Mouse (Mus musculus) adrenal gland, postnatal 25 days (tissue): ENCODE data around the gene Ncam2. TPM values are rescaled to one million over a fixed set of nuclear protein-coding genes. Genes with fewer than 3 reads are reported as not detected.

Source experiments
- DNase-seq: peaks from one replicate; pipeline ENCODE4 v3.0.0; 2021; ENCODE audit warnings: mixed read lengths
- total RNA-seq: library from RNA; stranded (reverse); gene quantifications from 2 replicates; pipeline ENCODE4 v1.2.3, GENCODE M21; 2021

Gene Ncam2
- total RNA-seq, 1 experiment from 2014 or later = 1.7 TPM

- DNase-seq = no peak
Measured at GRCm38 (mm10) chr16:81651550-81651949, 451.1 kb downstream of the Ncam2 start.

DNA sequence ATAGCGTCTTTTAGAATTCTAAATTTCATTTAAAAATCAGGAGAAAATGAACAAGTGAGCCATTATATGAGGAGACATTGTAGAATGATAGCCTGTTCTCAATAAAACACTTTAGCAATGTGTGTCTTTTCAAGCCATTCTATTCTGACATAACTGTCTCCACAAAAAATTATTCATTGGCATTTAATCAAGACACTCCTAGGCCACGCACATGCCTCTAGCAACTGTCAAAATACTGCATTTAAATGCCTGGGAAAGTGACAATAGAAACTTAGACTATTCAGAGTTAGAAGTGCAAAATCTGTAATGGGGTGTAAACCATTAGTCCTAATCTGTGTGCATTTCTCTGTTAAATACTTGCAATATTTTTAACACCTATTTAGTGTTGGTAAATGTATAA lies 456.1 kb downstream of the Ncam2 start:
- DNase-seq = no peak

DNA sequence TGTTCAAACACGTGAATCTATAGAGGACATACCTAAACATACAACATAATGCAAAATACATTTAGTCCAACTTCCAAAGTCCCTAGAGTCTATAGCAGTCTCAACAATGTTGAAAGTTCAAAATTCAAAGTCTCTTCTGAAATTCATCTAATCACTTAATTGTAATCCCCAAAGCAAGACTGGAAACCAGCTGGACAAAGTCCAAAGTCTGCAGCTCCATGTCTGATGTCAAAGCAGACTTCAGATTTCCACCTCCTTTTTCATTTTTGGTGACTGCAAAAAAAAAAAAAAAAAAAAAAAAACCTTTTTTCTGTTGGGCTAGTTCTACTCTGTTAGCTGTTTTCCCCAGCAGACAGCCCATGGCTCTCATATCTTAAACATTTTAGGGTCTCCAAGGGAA lies 473.4 kb downstream of the Ncam2 start:
- no peak for DNase-seq

- no peak for DNase-seq
Measured at GRCm38 (mm10) chr16:81675546-81675945, 475.0 kb downstream of the Ncam2 start.
